Mouse (Mus musculus): ENCODE results near the gene Thpo.

Gene Thpo

DNA sequence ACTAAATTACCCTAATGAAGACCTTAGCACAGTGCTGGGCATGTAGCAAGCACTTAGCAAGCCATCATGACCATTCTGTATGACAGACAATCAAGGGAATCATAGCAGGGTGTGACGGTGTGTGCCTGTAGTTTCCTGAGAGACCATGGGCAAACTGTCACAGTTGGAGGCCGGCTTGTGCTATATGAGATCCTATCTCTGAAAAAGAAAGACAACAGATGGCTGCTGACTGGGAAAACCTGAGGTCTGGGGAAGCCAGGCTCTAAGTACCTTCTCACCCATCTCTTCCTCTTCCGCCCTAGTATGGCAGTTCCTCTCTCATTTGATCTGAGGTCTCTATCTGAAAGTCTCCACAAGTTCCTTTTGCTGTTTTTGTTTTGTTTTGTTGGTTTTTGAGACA is 28.5 kb downstream of the Thpo start:
- no peak for DNase-seq (ENCODE audit: low read depth in 1 of 2, low spot score in 2 of 2)

DNA sequence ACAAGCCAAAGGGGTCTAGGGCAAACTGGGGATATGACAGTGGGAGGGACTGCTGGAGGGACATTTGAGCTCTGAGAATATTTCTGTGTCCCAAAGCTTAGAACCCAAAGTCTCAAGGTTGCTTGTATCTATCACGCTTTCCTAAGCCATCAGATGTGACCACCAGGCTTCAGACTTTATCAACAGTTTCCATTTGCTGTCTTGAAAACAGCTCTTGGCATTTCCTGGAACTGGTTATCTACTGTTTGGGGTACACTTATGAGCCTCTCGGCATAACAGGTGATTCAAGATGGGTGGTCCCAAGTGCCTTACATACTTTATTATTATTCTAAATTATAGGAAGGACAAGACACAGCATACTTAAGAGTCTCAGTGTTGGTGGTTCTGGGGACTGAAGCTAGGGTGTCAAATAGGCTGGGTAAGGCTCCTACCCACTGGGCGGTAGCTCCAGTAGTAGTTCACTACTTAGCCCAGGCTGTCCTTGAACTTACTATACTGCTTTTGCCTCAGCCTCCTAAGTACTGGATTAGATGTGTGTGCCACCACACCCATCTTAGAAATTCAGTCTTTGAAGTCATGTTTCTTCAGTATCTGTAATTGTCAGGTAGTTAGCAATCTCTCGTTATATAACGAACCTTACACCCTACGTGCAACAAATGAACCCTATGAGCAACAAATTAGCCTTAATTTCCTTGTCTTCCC is 30.5 kb downstream of the Thpo start:
- DNase-seq (ENCODE audit: low read depth in 1 of 2, low spot score in 2 of 2): no peak

DNA sequence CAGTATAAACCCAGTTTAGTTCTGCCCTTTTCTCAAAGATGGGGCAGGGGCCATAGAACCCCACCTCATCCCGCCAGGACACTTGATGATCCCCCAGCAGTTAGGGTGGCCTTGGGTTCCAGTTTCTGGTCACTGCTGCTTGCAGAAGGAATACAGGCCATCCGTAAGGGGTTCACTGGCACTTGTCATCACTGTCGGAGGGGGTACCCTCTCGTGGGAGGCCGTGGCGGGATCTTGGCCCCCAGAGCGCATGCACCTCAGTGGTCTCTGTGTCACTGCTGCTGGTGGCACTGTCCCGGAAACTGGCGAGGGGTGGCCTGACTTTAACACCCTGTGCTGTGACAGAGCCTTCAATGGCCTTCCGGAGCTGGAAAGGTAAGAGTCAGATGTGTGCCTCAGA is 31.2 kb downstream of the Thpo start:
- DNase-seq (ENCODE audit: low read depth in 1 of 2, low spot score in 2 of 2): no peak

DNA sequence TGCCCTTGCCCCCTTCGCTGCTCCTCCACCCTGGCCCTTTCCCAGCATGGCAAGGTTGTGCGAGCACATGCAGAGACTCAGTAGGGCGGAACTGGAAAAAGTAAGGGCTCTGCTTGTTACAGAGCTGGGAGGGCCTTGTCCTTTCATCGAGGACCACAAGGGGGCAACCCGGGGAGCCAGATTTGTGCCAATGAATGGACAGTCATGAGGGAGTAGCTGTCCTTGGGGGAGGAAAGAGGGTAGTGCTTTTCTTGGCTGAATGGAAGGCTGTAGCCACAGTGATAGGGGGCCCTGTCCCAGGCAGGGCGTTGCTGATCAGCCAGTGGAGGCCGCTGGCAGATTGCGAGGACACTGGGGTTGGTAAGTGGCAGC is 31.8 kb downstream of the Thpo start:
- no peak for DNase-seq (ENCODE audit: low read depth in 1 of 2, low spot score in 2 of 2)

DNA sequence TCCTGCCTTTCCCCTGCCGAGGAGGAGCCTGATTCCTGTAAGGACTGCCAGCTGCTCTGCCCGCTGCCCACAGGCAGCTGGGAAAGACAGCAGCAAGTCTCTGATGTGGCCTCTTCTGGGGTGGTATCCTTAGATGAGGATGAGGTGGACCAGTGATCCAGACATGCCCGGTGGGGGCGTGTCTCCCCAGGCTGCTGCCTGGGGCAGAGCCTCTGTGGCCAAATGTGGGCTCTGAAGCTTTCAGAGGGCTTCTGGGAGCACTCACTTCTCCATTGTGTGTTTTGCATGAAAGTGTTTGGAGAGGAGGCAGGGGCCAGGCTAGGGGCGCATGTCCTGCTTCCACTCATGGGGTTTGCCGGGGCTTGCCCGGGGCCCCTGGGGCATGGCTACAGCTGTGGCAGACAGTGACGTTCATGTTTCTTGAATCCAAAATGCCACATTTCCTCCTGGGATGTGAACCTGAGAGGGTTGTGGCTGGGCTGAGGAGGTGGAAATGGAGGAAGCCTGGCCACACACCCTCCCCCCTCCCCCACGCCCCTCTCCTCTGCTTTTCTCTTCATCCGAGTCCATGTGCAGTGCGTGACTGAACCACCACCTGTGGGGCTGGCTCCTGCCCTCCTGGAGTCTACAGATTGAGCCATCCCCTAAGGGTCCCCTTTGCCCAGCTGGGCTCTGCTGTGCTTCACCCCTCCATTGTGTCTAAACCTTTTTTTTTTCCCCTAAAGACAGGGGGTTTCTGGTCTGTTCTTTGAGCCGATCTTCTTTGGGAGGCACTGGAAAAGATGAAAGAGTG is 32.4 kb downstream of the Thpo start:
- DNase-seq (ENCODE audit: low read depth in 1 of 2, low spot score in 2 of 2): no peak

DNA sequence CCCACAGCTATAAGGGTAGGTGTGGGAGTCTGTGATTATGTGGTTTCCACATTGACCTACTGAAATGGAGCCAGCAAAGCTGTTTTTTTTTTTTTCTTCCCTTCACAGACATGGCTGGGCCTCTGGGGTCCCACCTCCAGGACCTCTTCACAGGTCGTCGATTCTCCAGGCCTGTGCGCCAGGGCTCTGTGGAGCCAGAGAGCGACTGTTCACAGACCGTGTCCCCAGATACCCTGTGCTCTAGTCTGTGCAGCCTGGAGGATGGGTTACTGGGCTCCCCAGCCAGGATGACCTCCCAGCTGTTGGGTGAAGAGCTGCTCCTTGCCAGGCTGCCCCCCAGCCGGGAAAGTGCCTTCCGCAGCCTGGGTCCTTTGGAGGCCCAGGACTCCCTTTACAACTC is 33.0 kb downstream of the Thpo start:
- DNase-seq (ENCODE audit: low read depth in 1 of 2, low spot score in 2 of 2): no peak

DNA sequence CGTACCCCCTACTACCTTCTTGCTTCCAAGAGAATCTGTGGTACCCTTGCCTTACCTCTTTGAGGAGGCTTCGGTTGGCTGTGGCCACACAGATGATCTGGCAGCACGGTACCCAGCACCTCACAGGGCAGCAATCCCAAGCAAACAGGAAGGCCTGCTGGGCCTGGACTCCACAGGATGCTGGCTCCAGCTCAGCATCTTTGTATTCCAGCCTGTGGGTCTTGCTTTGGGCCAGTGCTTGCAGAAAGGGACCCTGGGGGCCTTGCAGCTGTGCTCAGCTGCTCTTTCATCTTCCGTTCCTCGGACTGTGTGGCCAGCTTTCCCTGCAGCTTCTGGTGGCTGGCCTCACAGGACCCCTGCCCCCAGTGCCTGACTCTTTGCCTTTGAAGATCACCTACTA is 34.3 kb downstream of the Thpo start:
- no peak for DNase-seq (ENCODE audit: low read depth in 1 of 2, low spot score in 2 of 2)

DNA sequence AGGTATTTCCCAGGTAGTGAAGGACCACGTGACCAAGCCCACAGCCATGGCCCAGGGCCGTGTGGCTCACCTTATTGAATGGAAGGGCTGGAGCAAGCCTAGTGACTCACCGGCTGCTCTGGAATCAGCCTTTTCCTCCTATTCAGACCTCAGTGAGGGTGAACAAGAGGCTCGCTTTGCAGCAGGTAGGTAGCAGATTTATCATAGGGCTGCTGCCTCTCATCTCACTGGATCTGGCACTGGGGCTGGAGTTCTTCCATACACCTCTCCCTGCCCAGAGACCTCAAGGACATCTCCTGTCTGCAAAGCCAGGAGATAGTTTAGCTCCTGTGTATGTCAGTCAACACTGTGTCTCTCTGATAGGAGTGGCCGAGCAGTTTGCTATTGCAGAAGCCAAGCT is 35.0 kb downstream of the Thpo start:
- no peak for DNase-seq (ENCODE audit: low read depth in 1 of 2, low spot score in 2 of 2)

DNA sequence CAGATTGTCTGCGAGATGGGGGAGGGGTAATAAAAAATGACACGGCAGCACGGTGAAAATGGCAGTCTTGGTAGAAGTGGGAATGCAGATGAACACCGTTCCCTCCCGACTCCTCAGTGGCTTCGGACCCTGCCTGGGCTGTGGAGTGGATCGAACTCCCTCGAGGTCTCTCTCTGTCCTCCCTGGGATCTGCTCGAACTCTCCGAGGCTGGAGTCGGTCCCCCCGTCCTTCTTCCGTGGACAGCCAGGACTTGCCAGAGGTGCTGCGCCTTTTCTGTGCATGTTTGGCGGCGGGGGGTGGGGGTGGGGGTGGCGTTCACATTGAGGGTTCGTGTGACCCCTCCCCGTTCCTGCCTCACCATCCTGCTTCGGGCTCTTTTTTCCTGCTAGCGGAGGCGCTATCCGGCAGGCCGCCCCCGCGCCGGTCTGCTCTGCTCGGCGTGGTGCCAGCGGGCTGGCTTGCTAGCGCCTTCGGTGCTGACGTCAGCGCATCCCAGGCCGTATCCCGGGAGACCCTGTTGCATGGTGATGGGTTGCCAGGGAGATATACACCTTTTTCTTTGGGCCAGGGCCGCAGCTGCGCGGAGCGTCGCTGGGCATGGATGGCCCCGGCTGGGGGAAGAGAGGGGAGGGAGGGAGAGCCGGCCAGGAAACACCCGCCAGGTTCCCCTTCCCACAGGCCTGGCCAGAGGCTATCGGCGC is 38.5 kb downstream of the Thpo start:
- no peak for DNase-seq (ENCODE audit: low read depth in 1 of 2, low spot score in 2 of 2)

DNA sequence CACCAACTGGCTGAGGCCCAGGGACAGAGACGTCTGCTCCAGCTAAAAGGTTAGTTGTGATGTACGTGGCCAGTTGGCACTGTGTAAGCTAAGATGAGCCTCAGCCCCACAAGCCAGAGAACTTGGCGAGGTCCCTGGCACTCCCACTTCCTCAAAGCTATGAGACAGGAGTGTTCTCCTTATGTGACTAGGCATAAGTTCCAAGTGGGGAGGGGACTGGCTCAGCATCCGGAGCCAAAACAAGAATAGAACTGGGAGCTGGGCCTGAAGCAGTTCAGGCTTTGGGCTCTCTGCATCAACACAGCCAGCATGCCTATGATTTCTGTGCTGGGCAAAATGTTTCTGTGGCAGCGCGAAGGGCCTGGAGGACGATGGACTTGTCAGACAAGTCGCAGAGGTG is 39.5 kb downstream of the Thpo start:
- DNase-seq (ENCODE audit: low read depth in 1 of 2, low spot score in 2 of 2): no peak

DNA sequence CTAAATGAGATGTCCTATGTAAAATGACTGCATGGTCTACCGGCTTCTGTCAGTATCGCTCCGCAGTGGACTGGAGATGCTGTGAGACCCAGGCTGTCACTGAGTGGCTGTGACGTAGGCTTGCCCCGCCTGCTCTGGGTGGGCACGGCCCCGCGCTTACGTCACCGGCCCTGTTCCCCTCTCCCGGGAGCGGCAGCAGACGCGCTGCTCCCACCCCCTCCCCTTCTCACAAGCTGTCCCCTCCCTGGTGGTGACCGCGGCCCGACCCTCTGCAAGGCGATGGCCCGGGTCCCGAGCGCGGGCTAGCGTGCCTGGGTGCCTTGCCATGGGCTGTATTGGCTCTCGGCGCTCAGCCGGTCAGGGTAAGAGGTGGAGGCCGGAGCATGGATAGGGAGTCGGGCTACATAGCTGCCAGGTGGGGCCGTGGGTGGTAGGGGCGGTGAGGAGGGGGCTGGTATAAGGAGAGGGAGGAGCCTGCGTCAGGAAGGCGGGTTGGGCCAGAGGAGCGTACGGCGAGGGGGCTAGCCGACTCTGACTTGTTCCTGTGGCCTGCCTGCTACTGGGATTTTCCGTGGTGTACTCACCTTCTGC is 41.1 kb downstream of the Thpo start, which contains the start of gene Fam131a:
Gene Fam131a (plus strand): TSS at position 131 of the 591 bp plus-strand sequence.
- peak in 1 of 2 experiments; percentile 57 for DNase-seq (ENCODE audit: low read depth in 1 of 2, low spot score in 2 of 2)

DNA sequence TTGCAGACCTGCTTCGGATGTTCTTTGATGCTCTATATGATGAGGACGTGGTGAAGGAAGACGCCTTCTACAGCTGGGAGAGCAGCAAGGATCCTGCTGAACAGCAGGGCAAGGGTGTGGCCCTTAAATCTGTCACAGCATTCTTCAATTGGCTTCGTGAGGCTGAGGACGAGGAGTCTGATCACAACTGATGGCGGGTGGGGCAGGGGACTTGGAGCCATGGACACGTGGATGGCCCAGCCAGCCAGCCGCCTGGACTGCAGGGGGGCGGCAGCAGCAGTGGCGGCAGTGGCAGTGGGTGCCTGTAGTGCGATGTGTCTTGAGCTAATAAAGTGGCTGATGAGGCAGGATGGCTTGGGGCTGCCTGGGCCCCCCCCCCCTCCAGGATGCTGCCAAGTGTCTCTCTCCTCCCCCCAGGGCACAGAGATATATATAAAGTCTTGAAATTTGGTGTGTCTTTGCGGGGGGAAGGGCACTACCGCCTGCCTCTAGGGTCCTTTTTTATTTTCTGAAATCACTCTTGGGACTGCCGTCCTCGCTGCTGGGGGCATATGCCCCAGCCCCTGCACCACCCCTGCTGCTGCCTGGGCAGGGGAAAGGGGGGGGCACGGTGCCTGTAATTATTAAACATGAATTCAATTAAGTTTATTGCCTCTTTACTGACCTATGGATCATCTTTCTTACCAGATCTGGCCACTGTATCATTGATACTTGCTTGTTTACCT is 41.9 kb downstream of the Thpo start:
- no peak for DNase-seq (ENCODE audit: low read depth in 1 of 2, low spot score in 2 of 2)

DNA sequence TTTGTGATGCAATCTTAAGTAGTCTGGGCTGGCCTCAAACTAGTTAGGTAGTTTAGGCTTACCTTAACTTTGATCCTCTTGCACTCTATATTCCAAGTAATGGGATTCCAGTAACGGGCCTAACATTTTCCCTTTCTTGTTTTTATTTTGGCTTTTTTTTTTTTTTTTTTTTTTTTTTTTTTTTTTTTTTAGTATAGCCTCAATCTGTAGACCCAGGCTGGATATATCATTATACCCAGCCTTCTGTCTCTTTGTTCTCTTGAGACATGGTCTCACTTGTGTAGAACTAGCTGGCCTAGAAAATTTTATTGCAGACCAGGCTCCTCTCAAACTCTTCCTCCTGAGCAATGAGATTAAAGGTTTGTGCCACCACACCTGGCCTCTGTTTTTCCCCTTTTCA is 42.7 kb downstream of the Thpo start:
- no peak for DNase-seq (ENCODE audit: low read depth in 1 of 2, low spot score in 2 of 2)

DNA sequence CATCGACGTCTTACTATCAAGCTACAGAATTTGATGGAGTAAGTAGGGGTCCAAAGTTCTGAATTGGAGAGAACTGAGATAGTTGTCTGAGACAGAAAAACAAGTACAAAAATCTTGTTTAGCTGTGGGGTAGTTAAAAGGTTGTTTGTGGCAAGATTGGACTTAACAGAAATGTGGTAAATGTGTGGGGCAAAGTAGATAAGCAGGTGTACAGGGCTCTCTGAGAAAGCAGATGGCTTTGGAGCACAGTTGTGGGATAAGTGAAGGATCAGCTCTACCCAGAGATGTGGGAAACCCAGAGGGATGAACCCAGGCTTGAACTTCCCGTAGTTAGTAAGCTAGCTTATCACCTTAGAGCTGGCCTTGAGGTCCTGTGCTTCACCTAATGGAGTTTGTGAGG is 43.5 kb downstream of the Thpo start:
- no peak for DNase-seq (ENCODE audit: low read depth in 1 of 2, low spot score in 2 of 2)

DNA sequence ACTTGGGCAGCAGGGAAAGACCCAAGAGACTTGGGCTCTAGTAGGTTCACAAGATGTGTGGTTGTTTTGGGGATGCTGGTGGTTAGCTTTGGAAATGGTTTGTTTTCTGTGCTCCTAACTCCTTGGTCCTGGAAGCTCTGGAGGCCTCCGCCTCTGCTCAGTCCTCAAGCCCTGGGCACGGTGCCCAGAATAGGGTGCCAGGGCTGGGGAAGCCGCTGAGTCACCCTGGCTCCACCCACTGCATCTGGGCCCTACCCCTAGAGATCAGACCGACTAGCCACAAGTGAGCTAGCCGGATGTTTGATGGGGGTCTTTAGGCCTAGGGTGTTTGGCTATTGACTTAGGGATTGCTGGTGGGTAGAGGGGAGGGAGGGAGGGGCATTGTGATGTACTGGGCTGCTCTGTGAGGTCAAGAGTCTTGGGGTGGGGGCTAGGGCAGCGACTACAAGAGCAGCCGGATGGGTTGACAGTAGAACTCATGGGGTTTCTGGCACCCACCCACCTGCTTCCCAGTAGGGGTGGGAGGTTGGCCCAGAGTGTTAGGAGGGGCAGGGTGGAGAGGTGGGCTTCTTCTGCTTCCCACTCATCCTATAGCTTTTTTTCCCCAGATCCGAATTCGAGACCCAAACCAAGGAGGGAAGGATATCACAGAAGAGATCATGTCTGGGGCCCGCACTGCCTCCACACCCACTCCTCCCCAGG is 56.2 kb downstream of the Thpo start:
- DNase-seq (ENCODE audit: low read depth in 1 of 2, low spot score in 2 of 2): peak; percentile 28 to 33

DNA sequence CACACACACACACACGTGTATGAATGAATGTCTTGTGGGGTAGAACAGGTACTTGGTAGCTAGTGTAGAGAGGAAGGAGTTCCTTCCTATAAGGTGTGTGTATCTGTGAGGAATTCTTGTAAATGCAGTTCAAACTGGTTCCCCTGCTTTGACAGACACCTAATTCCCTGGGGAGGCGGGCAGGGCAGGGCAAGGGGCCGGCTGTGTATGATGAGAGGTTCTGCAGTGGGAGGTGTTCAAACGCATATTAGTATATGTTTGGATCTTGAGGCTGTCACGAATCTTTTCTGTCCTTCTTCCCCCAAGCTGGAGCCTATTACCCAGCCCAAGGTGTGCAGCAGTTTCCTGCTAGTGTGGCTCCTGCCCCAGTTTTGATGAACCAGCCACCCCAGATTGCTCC is 56.9 kb downstream of the Thpo start:
- no peak for DNase-seq (ENCODE audit: low read depth in 1 of 2, low spot score in 2 of 2)

DNA sequence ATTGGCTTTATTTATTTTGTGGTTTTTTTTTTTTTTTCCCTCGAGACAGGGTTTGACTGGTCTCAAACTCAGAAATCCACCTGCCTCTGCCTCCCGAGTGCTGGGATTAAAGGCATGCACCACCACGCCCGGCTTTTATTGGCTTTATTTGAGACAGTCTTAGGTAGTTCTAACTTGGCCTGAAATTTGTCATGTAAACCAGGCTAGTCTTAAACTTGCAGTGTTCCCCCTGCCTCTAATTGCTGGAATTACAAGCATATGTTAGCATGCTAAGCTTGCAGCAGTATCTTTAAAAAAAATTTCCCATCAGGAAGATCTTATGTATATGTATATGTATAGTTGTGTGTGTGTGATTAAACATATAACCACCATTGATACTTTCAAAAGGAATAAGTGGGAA is 57.6 kb downstream of the Thpo start:
- no peak for DNase-seq (ENCODE audit: low read depth in 1 of 2, low spot score in 2 of 2)

DNA sequence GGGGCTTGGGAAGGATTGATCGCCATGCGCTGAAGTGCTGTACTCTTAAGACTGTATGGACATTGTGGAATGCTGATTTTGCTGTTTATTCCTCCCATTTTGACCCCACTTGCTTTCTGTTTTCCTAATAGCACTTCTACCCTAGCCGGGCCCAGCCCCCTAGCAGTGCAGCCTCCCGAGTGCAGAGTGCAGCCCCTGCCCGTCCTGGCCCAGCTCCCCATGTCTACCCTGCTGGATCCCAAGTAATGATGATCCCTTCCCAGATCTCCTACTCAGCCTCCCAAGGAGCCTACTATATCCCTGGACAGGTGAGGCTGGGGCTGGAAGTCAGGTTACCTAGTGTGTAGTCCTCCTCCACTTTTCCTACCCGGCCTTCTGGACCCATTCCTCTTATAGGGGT is 59.1 kb downstream of the Thpo start:
- DNase-seq (ENCODE audit: low read depth in 1 of 2, low spot score in 2 of 2): no peak

All from monocyte, adult 2 months (primary cell).